Mouse (Mus musculus) ES-E14 (cell line): ENCODE measurements around the gene Hypm. TPM values are rescaled to one million over a fixed set of nuclear protein-coding genes. Genes with fewer than 3 reads are reported as not detected.

Experiments
- DNase-seq: peaks from one replicate; pipeline ENCODE4 v3.0.0-alpha.2; 2013; ENCODE audit warnings: low read depth, low spot score
- H3K27ac ChIP-seq: 2 replicates; pipeline ENCODE4 v1.5.1; 2012; ENCODE audit warnings: low read depth, mild to moderate bottlenecking, low read length, moderate library complexity, mixed read lengths; ENCODE audit not compliant: poor library complexity, insufficient read depth, severe bottlenecking
- H3K36me3 ChIP-seq: 2 replicates; pipeline ENCODE4 v1.6.1; 2012; ENCODE audit warnings: mild to moderate bottlenecking, low read length, moderate library complexity, mixed read lengths; ENCODE audit not compliant: control insufficient read depth, poor library complexity, insufficient read depth, severe bottlenecking
- H3K4me1 ChIP-seq, 2 experiments: fragments of 150-350 bp in 1 of 2; sonication (generic) in 1 of 2; 2 replicates each; pipeline ENCODE4 v1.6.1; 2012; ENCODE audit warnings: low read length in 2 of 2, mild to moderate bottlenecking in 1 of 2, mixed read lengths in 1 of 2; ENCODE audit not compliant: control insufficient read depth in 2 of 2, insufficient read depth in 2 of 2, poor library complexity in 1 of 2
- H3K4me3 ChIP-seq, 2 experiments: fragments of 150-350 bp in 1 of 2; sonication (generic) in 1 of 2; 2 replicates each; pipeline ENCODE4 v1.5.1; 2012; ENCODE audit warnings: low read length in 2 of 2, low read depth in 1 of 2, mild to moderate bottlenecking in 1 of 2, mixed read lengths in 1 of 2; ENCODE audit not compliant: insufficient read depth in 1 of 2, poor library complexity in 1 of 2, severe bottlenecking in 1 of 2
- H3K9ac ChIP-seq: 2 replicates; pipeline ENCODE4 v1.6.1; 2012; ENCODE audit warnings: low read depth, mild to moderate bottlenecking, low read length, mixed read lengths; ENCODE audit not compliant: poor library complexity, insufficient read depth, severe bottlenecking
- H3K9me3 ChIP-seq: fragments of 150-350 bp; sonication (generic); 2 replicates; pipeline ENCODE4 v1.6.1; 2012; ENCODE audit warnings: low read depth, mild to moderate bottlenecking, low read length; ENCODE audit not compliant: control insufficient read depth, insufficient read depth
- CHD2 ChIP-seq: IDR thresholded peaks from 2 replicates; pipeline ENCODE4 v1.6.1; 2014; ENCODE audit warnings: mild to moderate bottlenecking, low read depth, low read length, inconsistent platforms
- HCFC1 ChIP-seq: IDR thresholded peaks from 2 replicates; pipeline ENCODE4 v1.6.1; 2012; ENCODE audit warnings: low read length, inconsistent platforms, borderline replicate concordance; ENCODE audit not compliant: insufficient read depth
- MAFK ChIP-seq: IDR thresholded peaks from 2 replicates; pipeline ENCODE4 v1.6.1; 2014; ENCODE audit warnings: mild to moderate bottlenecking, low read depth, low read length, inconsistent platforms; ENCODE audit not compliant: insufficient read depth
- ZC3H11A ChIP-seq: IDR thresholded peaks from 2 replicates; pipeline ENCODE4 v1.6.1; 2012; ENCODE audit warnings: low read depth, mild to moderate bottlenecking, inconsistent platforms, low read length, borderline replicate concordance
- ZNF384 ChIP-seq: IDR thresholded peaks from 2 replicates; pipeline ENCODE4 v1.6.1; 2012; ENCODE audit warnings: low read depth, low read length, inconsistent platforms
- in situ Hi-C, 2 experiments: fragments of 600-800 bp; cut with MboI; formaldehyde crosslinking; loops; one replicate each; pipeline ENCODE4 v1.15.1; 2025; ENCODE audit warnings: low sequenced_read_pairs in 2 of 2, inconsistent platforms in 1 of 2; ENCODE audit not compliant: unreplicated experiment in 2 of 2
- total RNA-seq: library from RNA; depleted of rRNA; stranded (reverse); fragments of 300-350 nt; gene quantifications from 2 replicates; pipeline ENCODE4 v1.2.3, GENCODE M21; 2012; rRNA removed

The Hypm gene
- total RNA-seq = not detected in 2 replicates

DNA sequence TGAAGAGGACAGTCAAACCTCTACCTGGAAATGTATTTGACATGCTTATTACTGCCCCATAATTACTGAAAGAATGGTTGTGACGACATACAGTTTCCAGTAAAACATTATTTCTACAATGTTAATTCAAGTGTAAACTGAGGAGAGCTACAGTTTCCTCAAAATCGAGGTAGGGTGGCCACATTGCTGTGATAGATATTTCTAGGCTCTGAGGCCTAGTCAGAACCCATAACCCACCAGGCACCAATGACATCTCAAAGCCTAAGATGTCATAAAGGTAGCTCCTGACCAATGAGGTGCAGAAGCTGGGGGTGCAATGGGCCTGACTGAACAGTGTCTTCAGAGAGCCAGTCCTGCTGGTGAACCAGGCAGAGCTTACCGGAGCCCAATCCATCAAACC, at the start of gene Hypm:
Gene Hypm (plus strand): TSS at position 301 of the 400 bp plus-strand sequence.
- H3K36me3 ChIP-seq = no peaks in the 10 kb centered on the region
- DNase-seq = no peak
- H3K27ac ChIP-seq = no peak within 1 kb of the TSS
- H3K4me3 ChIP-seq = no peak within 1 kb of the TSS
- in situ Hi-C loops = no loop called here
- no peak within 1 kb of the TSS for H3K9ac ChIP-seq
- TF ChIP-seq MAFK (no peak), HCFC1 (no peak), ZC3H11A (no peak), CHD2 (no peak), ZNF384 (no peak)
- no peaks in the 10 kb centered on the region for H3K9me3 ChIP-seq
- H3K4me1 ChIP-seq = no peaks in the 10 kb centered on the region

GRCm38 (mm10) chrX:9810101-9810500, 36.6 kb upstream of the Hypm start:
- Histone ChIP-seq H3K36me3 (no peaks in the 10 kb centered on the region), H3K9me3 (no peaks in the 10 kb centered on the region), H3K9ac (no peak overlapping the region), H3K4me3 (no peak overlapping the region), H3K4me1 (no peaks in the 10 kb centered on the region), H3K27ac (no peak overlapping the region)
- DNase-seq = no peak
- in situ Hi-C loops = no loop called here
- TF ChIP-seq CHD2 (no peak), MAFK (no peak), HCFC1 (no peak), ZC3H11A (no peak), ZNF384 (no peak)

DNA sequence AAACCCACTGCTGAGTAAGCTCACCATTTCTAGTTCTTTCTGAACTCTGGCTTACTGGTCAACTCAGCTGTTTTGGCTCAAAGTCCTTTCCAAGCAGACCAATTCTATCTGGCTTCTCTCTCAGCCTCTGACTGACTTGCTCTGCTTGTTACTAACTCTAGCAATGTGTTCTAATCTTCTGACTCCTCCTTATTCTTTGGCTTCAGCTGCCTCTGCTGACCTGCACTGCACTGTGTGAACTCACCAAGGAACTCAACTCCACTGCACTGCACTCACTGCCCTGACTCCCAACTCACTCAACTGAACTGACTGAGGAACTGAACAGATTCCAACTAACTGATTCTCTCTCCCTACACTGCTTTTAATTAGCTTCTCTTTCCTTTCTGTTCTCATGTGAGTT, 34.3 kb upstream of the Hypm start:
- no peak overlapping the region for H3K4me3 ChIP-seq
- in situ Hi-C loops = no loop called here
- TF ChIP-seq HCFC1 (no peak), MAFK (no peak), ZC3H11A (no peak), ZNF384 (no peak), CHD2 (no peak)
- no peak overlapping the region for H3K27ac ChIP-seq
- H3K36me3 ChIP-seq = no peaks in the 10 kb centered on the region
- DNase-seq = no peak
- no peaks in the 10 kb centered on the region for H3K9me3 ChIP-seq
- no peaks in the 10 kb centered on the region for H3K4me1 ChIP-seq
- H3K9ac ChIP-seq = no peak overlapping the region

GRCm38 (mm10) chrX:9834779-9835178, 11.9 kb upstream of the Hypm start:
- no peaks in the 10 kb centered on the region for H3K36me3 ChIP-seq
- TF ChIP-seq HCFC1 (no peak), CHD2 (no peak), ZC3H11A (no peak), ZNF384 (no peak), MAFK (no peak)
- H3K9ac ChIP-seq = no peak overlapping the region
- H3K27ac ChIP-seq = no peak overlapping the region
- no peaks in the 10 kb centered on the region for H3K9me3 ChIP-seq
- DNase-seq = no peak
- in situ Hi-C loops = no loop called here
- no peaks in the 10 kb centered on the region for H3K4me1 ChIP-seq
- H3K4me3 ChIP-seq = no peak overlapping the region

GRCm38 (mm10) chrX:9849403-9849802, 2.7 kb downstream of the Hypm start, which contains the start of gene H2al3:
Gene H2al3 (plus strand): TSS chrX:9849703.
- no peak for DNase-seq
- H3K36me3 ChIP-seq = no peaks in the 10 kb centered on the region
- H3K27ac ChIP-seq = no peak within 1 kb of the TSS
- in situ Hi-C loops = no loop called here
- TF ChIP-seq ZNF384 = no peak
- TF ChIP-seq CHD2 = no peak
- no peaks in the 10 kb centered on the region for H3K4me1 ChIP-seq
- H3K9ac ChIP-seq = no peak within 1 kb of the TSS
- no peak within 1 kb of the TSS for H3K4me3 ChIP-seq
- H3K9me3 ChIP-seq = no peaks in the 10 kb centered on the region
